Mouse (Mus musculus) limb, embryonic 14.5 days (tissue): ENCODE data around the gene Krtap17-1. TPM values are rescaled to one million over a fixed set of nuclear protein-coding genes. Genes with fewer than 3 reads are reported as not detected.

Source experiments
- ATAC-seq: fragments of 200-750 bp; cut with Nextera tagmentation; 2 replicates; pipeline ENCODE4 v1.8.0; 2017; ENCODE audit warnings: low read depth, moderate number of reproducible peaks, moderate TSS enrichment; ENCODE audit not compliant: low FRiP score
- DNase-seq: peaks from one replicate; pipeline ENCODE4 v3.0.0-alpha.2; 2015; ENCODE audit warnings: low spot score
- H3K27ac ChIP-seq: fragments of 300-500 bp; sonication (generic); replicated peaks from 2 replicates; pipeline ENCODE4 v1.5.1; 2014; ENCODE audit warnings: low read depth, mild to moderate bottlenecking, low read length, moderate library complexity, mixed read lengths
- H3K27me3 ChIP-seq: fragments of 300-500 bp; sonication (generic); 2 replicates; pipeline ENCODE4 v1.6.1; 2014; ENCODE audit warnings: low read length, mixed read lengths; ENCODE audit not compliant: control insufficient read depth, insufficient read depth
- H3K36me3 ChIP-seq: fragments of 300-500 bp; sonication (generic); 2 replicates; pipeline ENCODE4 v1.6.1; 2014; ENCODE audit warnings: mild to moderate bottlenecking, low read length, moderate library complexity, mixed read lengths; ENCODE audit not compliant: control insufficient read depth, insufficient read depth
- H3K4me1 ChIP-seq: fragments of 300-500 bp; sonication (generic); 2 replicates; pipeline ENCODE4 v1.6.1; 2014; ENCODE audit warnings: antibody characterized with exemption, low read length, mixed read lengths; ENCODE audit not compliant: control insufficient read depth, insufficient read depth
- H3K4me2 ChIP-seq: fragments of 300-500 bp; sonication (generic); replicated peaks from 2 replicates; pipeline ENCODE4 v1.6.1; 2014; ENCODE audit warnings: low read depth, mild to moderate bottlenecking, low read length, moderate library complexity; ENCODE audit not compliant: severe bottlenecking
- H3K4me3 ChIP-seq: fragments of 300-500 bp; sonication (generic); replicated peaks from 2 replicates; pipeline ENCODE4 v1.5.1; 2014; ENCODE audit warnings: low read length
- H3K9ac ChIP-seq: fragments of 300-500 bp; sonication (generic); 2 replicates; pipeline ENCODE4 v1.6.1; 2014; ENCODE audit warnings: mild to moderate bottlenecking, low read depth, low read length, moderate library complexity; ENCODE audit not compliant: severe bottlenecking
- H3K9me3 ChIP-seq: fragments of 300-500 bp; sonication (generic); 2 replicates; pipeline ENCODE4 v1.6.1; 2016; ENCODE audit warnings: low read length; ENCODE audit not compliant: control insufficient read depth
- POLR2A ChIP-seq: fragments of 200-500 bp; IDR thresholded peaks from 2 replicates; pipeline ENCODE4 v1.8.0; 2012; ENCODE audit warnings: inconsistent platforms, mild to moderate bottlenecking, moderate library complexity, borderline replicate concordance; ENCODE audit not compliant: insufficient read depth, insufficient read length; ENCODE audit errors: extremely low read depth
- WGBS: fragments of 180-500 bp; shearing (Covaris S2); extraction: QIAGEN DNeasy Blood & Tissue Kit; methylation state at CpG from one replicate; pipeline ENCODE4 v1.1.7; 2014; 5-methylcytosine and 5-hydroxymethylcytosine counted together
- polyA plus RNA-seq, 2 experiments: library from polyadenylated mRNA; depleted of rRNA in 1 of 2; stranded (reverse) in 1 of 2; unstranded in 1 of 2; fragments of >200 nt; fragmentation: Nextera tagmentation in 1 of 2; extraction: Ambion mirVana in 1 of 2; gene quantifications; 2 replicates each; pipeline versions ENCODE4 v1.2.1 to v1.2.3; 2012 to 2014

Krtap17-1 gene
- polyA plus RNA-seq, 2 experiments: 0.09 TPM; not detected in 1

GRCm38 (mm10) chr11:100004846-100005245 is 11.1 kb upstream of the Krtap17-1 start:
- DNase-seq (peak; percentile 75), ATAC-seq (no peak)
- H3K9me3 ChIP-seq: no peaks in the 10 kb centered on the region
- H3K4me3 ChIP-seq: no peak overlapping the region
- 22% methylated on average over 6 of the region's 6 CpGs for WGBS
- H3K36me3 ChIP-seq: no peaks in the 10 kb centered on the region
- H3K9ac ChIP-seq: no peak overlapping the region
- no peak overlapping the region for H3K4me2 ChIP-seq
- no peaks in the 10 kb centered on the region for H3K27me3 ChIP-seq
- no peak for TF ChIP-seq POLR2A
- no peak overlapping the region for H3K27ac ChIP-seq
- no peaks in the 10 kb centered on the region for H3K4me1 ChIP-seq

- TF ChIP-seq POLR2A: no peak
- Histone ChIP-seq H3K36me3 (no peaks in the 10 kb centered on the region), H3K27ac (no peak overlapping the region), H3K9ac (no peak overlapping the region), H3K27me3 (no peaks in the 10 kb centered on the region), H3K4me3 (no peak overlapping the region), H3K4me1 (no peaks in the 10 kb centered on the region), H3K9me3 (no peaks in the 10 kb centered on the region), H3K4me2 (no peak overlapping the region)
- WGBS: 91% methylated on average over 7 of the region's 7 CpGs
- no peak for DNase-seq
- ATAC-seq: no peak
These were observed 5.3 kb upstream of the Krtap17-1 start for GRCm38 (mm10) chr11:99999091-99999490.

GRCm38 (mm10) chr11:99994384-99994661 is 529 bp upstream of the Krtap17-1 start:
- DNase-seq (no peak), ATAC-seq (no peak)
- TF ChIP-seq POLR2A: no peak
- Histone ChIP-seq H3K9ac (no peak overlapping the region), H3K4me1 (no peaks in the 10 kb centered on the region), H3K9me3 (no peaks in the 10 kb centered on the region), H3K36me3 (no peaks in the 10 kb centered on the region), H3K4me2 (no peak overlapping the region), H3K27me3 (peaks cover 5% of the 10 kb centered on the region; the same call in 1 of the 2 replicates), H3K27ac (no peak overlapping the region), H3K4me3 (no peak overlapping the region)
- 39% methylated on average over 4 of the region's 4 CpGs for WGBS

- no peak overlapping the region for H3K4me2 ChIP-seq
- no peak overlapping the region for H3K27ac ChIP-seq
- H3K9ac ChIP-seq: no peak overlapping the region
- DNase-seq (no peak), ATAC-seq (no peak)
- no peaks in the 10 kb centered on the region for H3K4me1 ChIP-seq
- 67% methylated on average over 3 of the region's 3 CpGs for WGBS
- H3K27me3 ChIP-seq: peaks cover 5% of the 10 kb centered on the region; the same call in 1 of the 2 replicates
- TF ChIP-seq POLR2A: no peak
- no peaks in the 10 kb centered on the region for H3K36me3 ChIP-seq
- H3K4me3 ChIP-seq: no peak overlapping the region
- no peaks in the 10 kb centered on the region for H3K9me3 ChIP-seq
These were observed 3.2 kb downstream of the Krtap17-1 start for GRCm38 (mm10) chr11:99990571-99990970.

GRCm38 (mm10) chr11:99989881-99990405 is 3.9 kb downstream of the Krtap17-1 start:
- H3K9me3 ChIP-seq: no peaks in the 10 kb centered on the region
- H3K4me1 ChIP-seq: no peaks in the 10 kb centered on the region
- ATAC-seq: no peak
- H3K4me3 ChIP-seq: no peak overlapping the region
- H3K27ac ChIP-seq: no peak overlapping the region
- no peak for TF ChIP-seq POLR2A
- H3K27me3 ChIP-seq: peaks cover 5% of the 10 kb centered on the region; the same call in 1 of the 2 replicates
- H3K36me3 ChIP-seq: no peaks in the 10 kb centered on the region
- WGBS: 79% methylated on average over 6 of the region's 6 CpGs
- no peak for DNase-seq
- no peak overlapping the region for H3K4me2 ChIP-seq
- no peak overlapping the region for H3K9ac ChIP-seq

- no peaks in the 10 kb centered on the region for H3K9me3 ChIP-seq
- H3K4me1 ChIP-seq: no peaks in the 10 kb centered on the region
- H3K27ac ChIP-seq: no peak overlapping the region
- DNase-seq (no peak), ATAC-seq (no peak)
- WGBS: 94% methylated on average over 3 of the region's 3 CpGs
- H3K4me2 ChIP-seq: no peak overlapping the region
- H3K27me3 ChIP-seq: peaks cover 3% of the 10 kb centered on the region; the same call in 1 of the 2 replicates
- no peak overlapping the region for H3K9ac ChIP-seq
- no peaks in the 10 kb centered on the region for H3K36me3 ChIP-seq
- H3K4me3 ChIP-seq: no peak overlapping the region
- TF ChIP-seq POLR2A: no peak
These were observed 5.3 kb downstream of the Krtap17-1 start for GRCm38 (mm10) chr11:99988530-99988929.
